Mouse (Mus musculus) erythroblast, embryonic 14.5 days (primary cell): ENCODE data around the gene Tcf7l1. TPM values are rescaled to one million over a fixed set of nuclear protein-coding genes. Genes with fewer than 3 reads are reported as not detected.

Experiments
- H3K27me3 ChIP-seq: 2 replicates; pipeline ENCODE4 v1.6.1; 2012; ENCODE audit warnings: inconsistent platforms; ENCODE audit not compliant: control insufficient read depth
- H3K36me3 ChIP-seq: 2 replicates; pipeline ENCODE4 v1.6.1; 2012; ENCODE audit warnings: mild to moderate bottlenecking, inconsistent platforms; ENCODE audit not compliant: control insufficient read depth
- H3K4me1 ChIP-seq: 2 replicates; pipeline ENCODE4 v1.6.1; 2012; ENCODE audit warnings: inconsistent platforms; ENCODE audit not compliant: control insufficient read depth
- H3K4me3 ChIP-seq: replicated peaks from 2 replicates; pipeline ENCODE3; 2012; ENCODE audit warnings: moderate library complexity, mild to moderate bottlenecking, inconsistent platforms
- H3K9me3 ChIP-seq: 2 replicates; pipeline ENCODE4 v1.6.1; 2012; ENCODE audit warnings: low read length, inconsistent platforms, mixed read lengths; ENCODE audit not compliant: control insufficient read depth
- GATA1 ChIP-seq: IDR thresholded peaks from 2 replicates; pipeline ENCODE4 v1.6.1; 2012; ENCODE audit warnings: low read length, inconsistent platforms, mixed read lengths
- TAL1 ChIP-seq: IDR thresholded peaks from 3 replicates; pipeline ENCODE4 v1.6.1; 2012; ENCODE audit warnings: low read length, inconsistent platforms, mixed read lengths
- polyA plus RNA-seq: library from polyadenylated mRNA; stranded (reverse); fragments of >175 nt; gene quantifications from 2 replicates; pipeline ENCODE4 v1.2.3, GENCODE M21; 2012

Tcf7l1 gene
- polyA plus RNA-seq, 1 experiment = 0.10 TPM

DNA sequence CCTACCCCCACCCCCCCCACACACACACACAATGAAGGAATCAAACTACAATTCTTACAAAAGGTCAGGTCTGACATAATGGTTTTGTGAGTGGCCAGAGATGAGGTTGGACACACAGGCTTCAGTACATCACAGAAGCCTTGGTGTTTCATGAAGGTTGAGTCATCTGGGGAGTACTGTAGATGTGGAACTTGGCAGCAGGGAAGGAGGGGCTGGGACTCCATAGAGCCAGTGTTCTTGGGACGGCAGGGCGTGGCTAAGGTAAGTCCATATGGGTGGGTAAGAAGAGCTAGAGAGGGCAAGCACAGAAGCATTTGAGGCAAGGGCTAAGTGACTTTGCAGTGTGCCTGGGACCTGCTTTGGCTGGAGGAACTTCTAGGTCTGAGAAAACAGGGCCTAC lies 185.0 kb downstream of the Tcf7l1 start:
- H3K4me3 ChIP-seq = no peak overlapping the region
- H3K27me3 ChIP-seq = no peaks in the 10 kb centered on the region
- no peaks in the 10 kb centered on the region for H3K9me3 ChIP-seq
- H3K4me1 ChIP-seq = peaks cover 5% of the 10 kb centered on the region
- H3K36me3 ChIP-seq = peaks cover 57% of the 10 kb centered on the region
- no peak for TF ChIP-seq GATA1

DNA sequence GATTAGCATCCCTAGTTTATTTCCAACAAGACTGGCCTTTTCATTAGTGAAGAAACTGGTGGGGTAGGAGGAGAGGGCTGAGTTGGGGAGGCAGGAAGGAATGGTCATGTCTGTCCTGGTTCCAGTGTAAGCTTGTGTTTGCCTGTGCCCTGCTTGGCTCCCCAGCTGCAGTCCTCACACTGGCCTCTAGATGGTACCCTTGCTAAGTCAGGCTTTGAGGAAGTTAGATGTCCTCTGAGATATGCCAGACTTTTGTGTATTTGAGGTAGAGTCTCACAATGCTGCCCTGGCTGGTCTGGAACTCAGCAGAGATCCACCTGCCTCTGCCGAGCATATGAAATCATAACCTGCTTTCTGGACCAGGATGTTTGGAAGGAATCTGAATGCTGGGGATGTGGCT lies 187.3 kb downstream of the Tcf7l1 start:
- TF ChIP-seq GATA1 = peak; percentile 64; the same call in 1 of the 2 replicates
- TF ChIP-seq TAL1 = no peak
- Histone ChIP-seq H3K4me1 (peaks cover 28% of the 10 kb centered on the region), H3K9me3 (no peaks in the 10 kb centered on the region), H3K36me3 (peaks cover 38% of the 10 kb centered on the region), H3K4me3 (no peak overlapping the region), H3K27me3 (no peaks in the 10 kb centered on the region)

GRCm38 (mm10) chr6:72600771-72601170 lies 188.3 kb downstream of the Tcf7l1 start:
- peaks cover 33% of the 10 kb centered on the region for H3K4me1 ChIP-seq
- no peak overlapping the region for H3K4me3 ChIP-seq
- no peaks in the 10 kb centered on the region for H3K9me3 ChIP-seq
- no peaks in the 10 kb centered on the region for H3K27me3 ChIP-seq
- no peak for TF ChIP-seq GATA1
- no peak for TF ChIP-seq TAL1
- H3K36me3 ChIP-seq = peaks cover 28% of the 10 kb centered on the region

DNA sequence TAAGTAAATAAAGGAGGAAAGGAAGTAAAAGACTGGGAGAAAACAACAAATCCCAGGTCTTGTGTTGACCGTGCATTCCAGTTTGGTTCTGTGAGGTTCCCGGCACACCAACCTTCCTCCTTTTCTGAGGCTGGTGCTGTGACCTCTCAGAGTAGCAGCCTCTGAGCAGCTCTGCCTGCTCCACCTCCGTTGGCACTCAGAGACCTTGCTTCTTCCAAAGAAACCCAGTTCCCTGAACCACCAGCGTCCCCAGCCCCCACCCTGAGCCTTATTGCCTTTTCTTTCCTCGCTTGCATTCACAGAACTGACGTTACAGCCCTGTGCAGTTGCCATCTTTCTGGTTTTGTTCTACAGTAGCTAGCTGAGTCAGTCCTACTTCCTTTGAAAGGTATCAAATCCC lies 188.8 kb downstream of the Tcf7l1 start:
- no peak for TF ChIP-seq GATA1
- TF ChIP-seq TAL1 = no peak
- H3K9me3 ChIP-seq = no peaks in the 10 kb centered on the region
- no peak overlapping the region for H3K4me3 ChIP-seq
- H3K36me3 ChIP-seq = peaks cover 23% of the 10 kb centered on the region
- H3K4me1 ChIP-seq = peaks cover 36% of the 10 kb centered on the region
- H3K27me3 ChIP-seq = no peaks in the 10 kb centered on the region

- peaks cover 36% of the 10 kb centered on the region for H3K4me1 ChIP-seq
- peak overlapping the region; percentile 72 for H3K4me3 ChIP-seq
- H3K36me3 ChIP-seq = peaks cover 10% of the 10 kb centered on the region
- no peaks in the 10 kb centered on the region for H3K9me3 ChIP-seq
- no peaks in the 10 kb centered on the region for H3K27me3 ChIP-seq
- no peak for TF ChIP-seq TAL1
- TF ChIP-seq GATA1 = no peak
Observed at GRCm38 (mm10) chr6:72598791-72599557, 190.1 kb downstream of the Tcf7l1 start.

DNA sequence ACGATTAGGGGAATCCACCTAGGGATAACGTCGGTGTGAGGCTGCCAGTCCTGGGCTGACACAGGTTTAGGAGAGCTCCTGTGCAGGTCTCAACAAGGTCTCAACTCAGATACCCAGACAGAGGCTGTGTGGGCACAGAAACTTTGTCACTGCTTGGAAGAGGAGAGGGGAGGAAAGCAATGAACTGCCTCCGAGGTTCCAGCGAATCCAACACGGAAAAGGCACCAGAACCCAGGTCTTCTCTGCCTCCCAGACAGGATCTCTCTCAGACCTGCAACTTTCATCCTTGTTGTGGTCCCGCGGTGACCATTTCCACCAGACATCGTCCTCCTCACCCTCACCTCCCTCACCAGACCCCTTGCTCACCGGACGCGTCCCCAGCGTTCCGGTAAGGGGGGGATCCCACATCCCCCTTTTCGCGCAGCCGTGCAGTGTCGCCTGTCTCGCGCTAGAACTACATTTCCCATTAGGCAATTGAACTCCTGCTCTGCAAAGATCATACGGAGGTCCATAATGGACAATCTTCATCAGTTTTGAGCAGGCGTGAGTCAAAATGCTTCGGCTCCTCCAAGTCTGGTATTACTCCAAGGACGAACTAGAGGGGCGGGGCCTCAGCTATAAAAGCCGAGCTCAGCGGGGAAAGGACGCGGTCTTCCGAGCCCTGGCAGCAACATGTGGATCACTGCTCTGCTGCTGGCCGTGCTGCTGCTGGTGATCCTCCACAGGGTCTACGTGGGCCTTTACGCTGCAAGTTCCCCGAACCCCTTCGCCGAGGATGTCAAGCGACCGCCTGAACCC lies 190.9 kb downstream of the Tcf7l1 start, which contains the start of the genes Elmod3 and Retsat:
Gene Elmod3 (minus strand): TSS at position 458 of the 798 bp plus-strand sequence.
Gene Retsat (plus strand): TSS at position 520 of the 798 bp plus-strand sequence.
- TF ChIP-seq GATA1 = no peak
- TF ChIP-seq TAL1 = no peak
- Histone ChIP-seq H3K4me3 (peak within 1 kb of the TSS; percentile 72), H3K36me3 (peaks cover 2% of the 10 kb centered on the region), H3K9me3 (no peaks in the 10 kb centered on the region), H3K27me3 (no peaks in the 10 kb centered on the region), H3K4me1 (peaks cover 36% of the 10 kb centered on the region)

GRCm38 (mm10) chr6:72597083-72597874 lies 191.8 kb downstream of the Tcf7l1 start:
- peak overlapping the region; percentile 72 for H3K4me3 ChIP-seq
- TF ChIP-seq GATA1 = no peak
- H3K9me3 ChIP-seq = no peaks in the 10 kb centered on the region
- H3K36me3 ChIP-seq = no peaks in the 10 kb centered on the region; the same call in none of the 2 replicates
- no peaks in the 10 kb centered on the region for H3K27me3 ChIP-seq
- peaks cover 36% of the 10 kb centered on the region for H3K4me1 ChIP-seq

- Histone ChIP-seq H3K4me1 (peaks cover 30% of the 10 kb centered on the region), H3K36me3 (no peaks in the 10 kb centered on the region; the same call in 1 of the 2 replicates), H3K4me3 (no peak overlapping the region), H3K9me3 (no peaks in the 10 kb centered on the region), H3K27me3 (no peaks in the 10 kb centered on the region)
- TF ChIP-seq GATA1 = no peak
- TF ChIP-seq TAL1 = no peak
Observed at GRCm38 (mm10) chr6:72593914-72594313, 195.1 kb downstream of the Tcf7l1 start.
